Comparison of ENCODE assay signal across 18 mouse cellular contexts in genomic region chr1:48031631-48032030, GRCm38 (mm10).
"Had no signal": no experiment of that assay in that cellular context is flagged by ENCODE, and none has a peak within 500 bp of the region (broad histone marks: within the 10 kb centered on the region; RNA-seq: fewer than 3 reads in every experiment).

No protein-coding gene starts in this region.

- H3K4me1 ChIP-seq: kidney, embryonic 15.5 days; limb, embryonic 13.5 days; midbrain, embryonic 12.5 days; neural tube, embryonic 15.5 days; stomach, embryonic 15.5 days had no signal

- H3K9me3 ChIP-seq: kidney, embryonic 15.5 days; limb, embryonic 13.5 days; midbrain, embryonic 12.5 days; neural tube, embryonic 15.5 days; stomach, embryonic 15.5 days had no signal

- H3K9ac ChIP-seq: kidney, embryonic 15.5 days; limb, embryonic 13.5 days; liver, embryonic 14.5 days; midbrain, embryonic 12.5 days; neural tube, embryonic 15.5 days; stomach, embryonic 15.5 days had no signal

- H3K36me3 ChIP-seq: kidney, embryonic 15.5 days; limb, embryonic 13.5 days; midbrain, embryonic 12.5 days; neural tube, embryonic 15.5 days; stomach, embryonic 15.5 days had no signal

- H3K27me3 ChIP-seq: kidney, embryonic 15.5 days; limb, embryonic 13.5 days; midbrain, embryonic 12.5 days; neural tube, embryonic 15.5 days; stomach, embryonic 15.5 days had no signal

- H3K4me3 ChIP-seq: kidney, embryonic 15.5 days; limb, embryonic 13.5 days; midbrain, embryonic 12.5 days; myocyte; neural tube, embryonic 15.5 days; stomach, embryonic 15.5 days had no signal

- H3K4me2 ChIP-seq: kidney, embryonic 15.5 days; limb, embryonic 13.5 days; midbrain, embryonic 12.5 days; neural tube, embryonic 15.5 days; stomach, embryonic 15.5 days had no signal

- H3K27ac ChIP-seq: kidney, embryonic 15.5 days; limb, embryonic 13.5 days; liver, embryonic 14.5 days; midbrain, embryonic 12.5 days; neural tube, embryonic 15.5 days; stomach, embryonic 15.5 days had no signal

- DNase-seq: kidney, adult 2 months; kidney, postnatal 14 days; left cerebral cortex, postnatal 4 days; lung, adult 18-20 months; lung, postnatal 10 days; lung, postnatal 4 days; right cerebral cortex, adult 18-20 months; right cerebral cortex, postnatal 4 days; spleen, adult 18-20 months; thymus, adult 2 months; thymus, postnatal 25 days had no signal
